Mouse (Mus musculus) frontal cortex, postnatal 10 days (tissue): ENCODE data around the gene Gmds.

Source experiments
- DNase-seq, 2 experiments: peaks; one replicate each; pipeline ENCODE4 v3.0.0; 2022; ENCODE audit warnings: low spot score in 2 of 2, mixed read lengths in 1 of 2

Gene Gmds

GRCm38 (mm10) chr13:32026226-32026975 lies 312.1 kb downstream of the Gmds start:
- DNase-seq = no peak

GRCm38 (mm10) chr13:32024822-32025221 lies 313.7 kb downstream of the Gmds start:
- DNase-seq = no peak

GRCm38 (mm10) chr13:32020455-32021249 lies 317.9 kb downstream of the Gmds start:
- no peak for DNase-seq

DNA sequence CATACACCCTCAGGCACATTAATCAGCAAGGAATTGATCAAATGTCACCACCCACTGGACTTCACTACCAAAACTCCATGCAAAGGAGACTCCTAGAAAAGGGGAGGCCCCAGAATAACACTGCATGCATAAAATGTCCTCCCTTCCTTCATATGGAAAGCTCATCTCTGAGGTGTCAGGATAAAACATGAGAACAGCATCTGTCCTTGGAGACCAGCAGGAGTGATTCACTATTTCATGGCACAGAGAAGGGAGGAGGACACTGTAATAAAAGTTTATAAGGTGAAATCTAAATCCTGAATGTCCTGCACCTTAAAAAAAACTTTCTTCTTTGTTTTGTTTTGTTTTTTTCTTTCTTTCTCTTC lies 319.3 kb downstream of the Gmds start:
- DNase-seq = no peak

DNA sequence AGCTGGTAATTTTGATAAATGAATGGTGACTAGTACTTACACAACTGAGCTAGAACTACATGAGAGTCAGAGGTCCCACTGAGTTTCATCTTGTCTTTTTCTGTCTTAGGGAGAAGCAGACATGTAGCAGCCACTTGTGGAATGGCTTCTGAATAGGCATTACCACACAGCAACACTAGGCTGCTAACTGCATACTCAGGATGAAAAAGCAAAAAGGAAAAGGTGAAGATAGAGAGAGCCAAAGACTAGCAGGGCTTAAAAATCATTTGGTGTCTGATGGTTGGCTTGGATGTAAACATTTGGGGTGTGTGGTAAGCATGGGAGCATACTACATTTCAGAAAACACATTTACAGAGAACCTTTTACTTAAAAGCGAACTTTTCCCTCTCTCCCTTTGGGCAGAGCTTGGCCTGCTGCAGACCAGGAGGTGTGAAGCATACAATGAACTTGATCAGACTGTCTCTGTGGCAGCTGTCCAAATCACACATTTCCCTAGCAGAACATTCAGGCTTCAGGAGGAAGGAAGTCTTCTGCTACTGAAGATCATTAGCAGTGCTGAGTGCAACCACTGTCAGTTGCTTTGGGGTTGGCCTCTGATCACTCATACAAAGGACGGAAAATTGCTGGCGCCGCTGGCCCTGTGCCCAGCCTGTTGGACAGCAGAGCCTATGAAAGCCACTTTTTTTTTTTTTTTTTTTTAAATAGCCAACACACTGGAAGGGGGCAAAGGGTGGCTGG lies 319.9 kb downstream of the Gmds start:
- DNase-seq = peak; percentile 39 to 43

DNA sequence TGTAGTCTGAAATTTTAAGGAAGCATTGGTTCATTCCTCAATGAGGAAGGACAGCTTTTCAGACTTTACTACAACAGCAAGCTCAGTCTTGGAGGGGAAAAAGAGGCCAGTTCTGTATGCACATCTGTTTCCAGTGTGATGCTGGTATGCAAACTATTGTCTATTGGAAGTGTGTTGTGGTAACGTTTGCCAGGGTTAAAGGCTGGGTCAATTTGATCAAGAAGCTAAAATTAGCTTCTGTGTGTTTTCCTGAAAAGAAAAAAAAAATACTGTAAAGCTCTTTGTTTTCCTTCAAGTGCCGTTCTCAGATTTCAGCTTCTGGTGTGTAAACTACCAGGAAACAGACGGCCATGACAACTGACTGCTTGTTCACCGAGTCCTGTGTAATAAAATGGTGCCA lies 329.7 kb downstream of the Gmds start:
- no peak for DNase-seq

DNA sequence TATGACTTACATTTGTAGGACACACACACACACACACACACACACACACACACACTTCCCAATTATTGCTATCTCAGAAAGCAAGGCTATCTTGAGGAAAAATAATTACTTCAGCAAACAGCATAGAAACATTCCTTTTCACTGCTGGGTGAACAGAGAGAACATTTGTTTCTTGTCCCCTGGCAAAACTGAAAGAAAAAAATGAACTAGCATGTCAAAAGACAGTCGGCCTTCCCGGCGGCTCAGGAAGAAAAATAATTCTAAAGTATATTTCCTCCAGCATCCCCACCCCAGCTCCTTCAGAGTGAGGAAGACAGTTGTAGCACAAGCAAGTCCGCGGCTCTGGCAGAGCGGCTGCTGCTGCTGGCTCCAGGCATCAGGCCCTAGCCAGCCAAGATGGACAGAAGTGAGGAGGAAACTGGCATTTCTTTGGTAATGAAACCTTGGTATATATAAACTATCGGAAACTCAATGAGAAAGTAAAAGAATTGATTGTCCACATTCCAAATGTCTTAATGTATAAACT lies 330.4 kb downstream of the Gmds start:
- DNase-seq = no peak

DNA sequence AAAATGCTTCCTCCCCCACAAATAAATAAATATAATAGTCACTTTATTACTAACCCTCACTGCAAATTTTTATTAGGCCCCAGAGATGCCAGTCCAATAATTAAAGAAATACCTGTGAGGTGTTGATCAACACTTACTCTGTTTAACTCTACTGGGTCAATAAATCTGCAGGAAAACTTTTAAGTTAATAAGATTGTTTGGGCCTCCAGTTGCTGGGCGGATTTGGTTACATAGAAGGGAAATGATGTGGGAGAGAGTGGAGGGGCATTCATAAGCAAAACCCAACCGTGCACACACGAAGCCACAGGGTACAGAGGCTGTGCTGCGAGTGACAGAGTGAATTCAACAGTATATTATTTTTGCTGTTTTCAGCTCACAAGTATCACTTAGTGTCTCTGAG lies 345.1 kb downstream of the Gmds start:
- DNase-seq = no peak

- no peak for DNase-seq
Observed at GRCm38 (mm10) chr13:31992409-31993201, 345.9 kb downstream of the Gmds start.

GRCm38 (mm10) chr13:31981198-31981597 lies 357.3 kb downstream of the Gmds start:
- no peak for DNase-seq

DNA sequence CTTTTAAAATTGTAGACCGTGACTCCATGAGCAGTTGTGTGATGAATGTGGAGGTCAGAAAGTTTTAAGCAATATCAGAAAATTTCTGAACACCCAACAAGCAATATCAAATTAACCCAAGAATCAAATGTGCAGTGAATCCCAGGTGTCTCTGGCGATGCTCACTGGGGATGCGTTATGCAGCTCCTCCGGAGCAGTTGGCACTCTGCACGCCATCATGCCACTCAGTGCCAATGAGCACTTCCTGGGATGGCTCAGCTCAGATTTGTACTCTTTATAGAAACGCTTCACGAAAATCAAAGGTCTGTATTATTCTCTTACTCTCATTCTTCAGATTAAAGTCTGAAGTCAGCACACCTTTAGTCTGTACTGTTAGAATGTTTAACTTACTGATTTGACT lies 360.4 kb downstream of the Gmds start:
- DNase-seq = no peak

DNA sequence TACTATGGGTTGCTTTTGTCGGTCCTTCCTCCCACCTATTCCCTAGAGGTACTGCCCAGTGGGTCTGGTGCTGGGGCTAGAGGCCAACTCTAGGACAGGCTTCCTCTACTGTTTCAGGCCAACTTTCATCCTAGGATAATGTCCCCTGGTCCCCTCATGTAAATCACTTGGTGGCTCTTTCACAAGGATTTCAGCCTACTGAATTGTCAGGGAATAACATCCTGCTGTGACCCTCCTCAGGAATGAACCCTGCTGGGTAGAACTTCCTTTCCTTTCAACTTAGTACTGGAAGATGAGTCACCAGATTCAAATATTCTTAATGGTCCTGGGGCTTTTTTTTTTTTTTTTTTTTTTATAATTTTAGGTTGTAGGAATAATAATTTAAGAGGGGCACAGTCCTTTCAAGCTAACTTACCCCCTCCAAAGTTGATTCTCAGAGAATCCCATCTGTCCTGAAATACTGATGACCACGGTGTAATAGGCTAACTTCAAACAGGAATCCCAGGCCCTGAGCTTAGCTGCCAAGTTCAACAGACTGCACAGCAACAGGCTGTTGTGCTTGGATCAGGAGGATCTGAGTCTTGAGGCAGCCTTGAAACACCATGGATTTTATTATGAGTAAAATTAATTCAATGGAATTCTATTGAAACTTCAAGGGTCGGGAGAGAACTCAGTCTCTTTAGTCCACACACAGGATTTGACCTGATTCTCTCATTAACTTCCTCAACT lies 363.6 kb downstream of the Gmds start:
- no peak for DNase-seq

GRCm38 (mm10) chr13:31971040-31971501 lies 367.5 kb downstream of the Gmds start:
- no peak for DNase-seq

GRCm38 (mm10) chr13:31968272-31968671 lies 370.3 kb downstream of the Gmds start:
- no peak for DNase-seq

- no peak for DNase-seq
Observed at GRCm38 (mm10) chr13:31966931-31967532, 371.5 kb downstream of the Gmds start.

DNA sequence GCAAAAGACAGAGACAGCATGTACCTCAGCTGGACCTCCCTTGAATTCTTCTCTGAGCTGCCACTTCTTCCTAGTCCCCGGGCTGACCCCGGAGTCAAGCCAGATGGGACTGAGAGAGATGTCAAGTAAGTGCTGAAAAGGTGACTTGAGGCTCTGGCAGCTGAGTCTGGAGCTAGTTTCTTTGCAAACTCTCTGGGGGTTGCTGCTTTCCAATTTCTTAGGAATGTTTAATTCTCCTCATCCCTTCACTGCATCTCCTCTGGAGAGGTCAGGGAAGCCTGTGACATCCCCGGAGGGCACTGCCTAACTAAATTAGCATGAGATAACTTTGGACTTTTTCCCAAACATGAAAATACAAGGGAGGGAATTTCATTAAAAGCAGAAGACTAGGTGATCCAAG lies 378.0 kb downstream of the Gmds start:
- DNase-seq = no peak

- DNase-seq = no peak
Observed at GRCm38 (mm10) chr13:31958346-31959335, 379.9 kb downstream of the Gmds start.

GRCm38 (mm10) chr13:31956584-31956983 lies 382.0 kb downstream of the Gmds start:
- DNase-seq = no peak

DNA sequence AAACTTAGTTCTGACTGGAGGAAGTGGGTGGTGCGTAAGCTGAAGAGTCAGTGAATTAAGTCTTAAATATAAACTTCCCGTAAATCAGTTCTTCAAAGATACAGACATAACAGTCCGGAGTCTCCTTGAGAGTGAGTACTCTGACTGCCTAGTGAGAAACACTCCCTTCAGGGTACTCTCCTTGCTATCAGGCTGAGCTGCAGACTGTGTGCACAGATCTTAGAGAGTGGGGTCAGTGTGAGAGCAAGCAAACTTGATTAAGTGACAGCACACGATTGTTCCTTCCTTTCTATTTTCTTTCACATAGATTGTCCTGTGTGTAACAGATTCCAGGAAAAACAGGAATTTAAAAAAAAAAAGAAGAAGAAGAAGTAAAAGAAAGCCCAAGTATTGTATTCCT lies 382.4 kb downstream of the Gmds start:
- no peak for DNase-seq
